Mouse (Mus musculus) lung, postnatal 4 days (tissue): ENCODE data around the gene Naaa.

Experiments used
- DNase-seq, 2 experiments: peaks; one replicate each; pipeline ENCODE4 v3.0.0; 2021

Gene Naaa

GRCm38 (mm10) chr5:92262646-92263045 lies 15.3 kb downstream of the Naaa start:
- no peak for DNase-seq

- no peak for DNase-seq
These were observed 21.8 kb downstream of the Naaa start, which contains the start of gene Ppef2 for GRCm38 (mm10) chr5:92256218-92256617. Ppef2 (minus strand) TSS chr5:92256278.

GRCm38 (mm10) chr5:92254476-92254875 lies 23.5 kb downstream of the Naaa start:
- DNase-seq, result no peak

GRCm38 (mm10) chr5:92252797-92253343 lies 25.1 kb downstream of the Naaa start:
- no peak for DNase-seq

GRCm38 (mm10) chr5:92252031-92252430 lies 25.9 kb downstream of the Naaa start:
- DNase-seq, result no peak

- DNase-seq, result no peak
These were observed 29.4 kb downstream of the Naaa start for GRCm38 (mm10) chr5:92248614-92249013.

GRCm38 (mm10) chr5:92245483-92245882 lies 32.5 kb downstream of the Naaa start:
- DNase-seq, result no peak

GRCm38 (mm10) chr5:92244900-92245299 lies 33.1 kb downstream of the Naaa start:
- DNase-seq, result no peak

- no peak for DNase-seq
These were observed 37.2 kb downstream of the Naaa start for GRCm38 (mm10) chr5:92240769-92241168.

GRCm38 (mm10) chr5:92239333-92240232 lies 38.4 kb downstream of the Naaa start:
- peak; percentile 38 to 79 for DNase-seq

GRCm38 (mm10) chr5:92234939-92235557 lies 42.9 kb downstream of the Naaa start:
- no peak for DNase-seq

GRCm38 (mm10) chr5:92233366-92233765 lies 44.6 kb downstream of the Naaa start:
- no peak for DNase-seq

- DNase-seq, result no peak
These were observed 46.1 kb downstream of the Naaa start for GRCm38 (mm10) chr5:92231836-92232235.

GRCm38 (mm10) chr5:92230306-92230705 lies 47.7 kb downstream of the Naaa start:
- no peak for DNase-seq

GRCm38 (mm10) chr5:92229514-92229913 lies 48.5 kb downstream of the Naaa start:
- no peak for DNase-seq

- DNase-seq, result no peak
These were observed 49.2 kb downstream of the Naaa start for GRCm38 (mm10) chr5:92228776-92229175.

- DNase-seq, result no peak
These were observed 50.2 kb downstream of the Naaa start for GRCm38 (mm10) chr5:92227782-92228181.

- peak in 1 of 2 experiments; percentile 35 for DNase-seq
These were observed 57.6 kb downstream of the Naaa start for GRCm38 (mm10) chr5:92220287-92220902.

- DNase-seq, result no peak
These were observed 58.1 kb downstream of the Naaa start for GRCm38 (mm10) chr5:92219826-92220225.

- no peak for DNase-seq
These were observed 58.8 kb downstream of the Naaa start for GRCm38 (mm10) chr5:92218915-92219793.

- DNase-seq, result no peak
These were observed 62.7 kb downstream of the Naaa start, which contains the start of gene U90926 for GRCm38 (mm10) chr5:92215308-92215707. U90926 (minus strand) TSS chr5:92215408.

- DNase-seq, result no peak
These were observed 65.7 kb downstream of the Naaa start for GRCm38 (mm10) chr5:92212231-92212630.
